Mouse (Mus musculus): ENCODE measurements around the gene Nup62. TPM values are rescaled to one million over a fixed set of nuclear protein-coding genes. Genes with fewer than 3 reads are reported as not detected.

The Nup62 gene
- polyA plus RNA-seq, 2 experiments, result 31.5 to 44.8 TPM

DNA sequence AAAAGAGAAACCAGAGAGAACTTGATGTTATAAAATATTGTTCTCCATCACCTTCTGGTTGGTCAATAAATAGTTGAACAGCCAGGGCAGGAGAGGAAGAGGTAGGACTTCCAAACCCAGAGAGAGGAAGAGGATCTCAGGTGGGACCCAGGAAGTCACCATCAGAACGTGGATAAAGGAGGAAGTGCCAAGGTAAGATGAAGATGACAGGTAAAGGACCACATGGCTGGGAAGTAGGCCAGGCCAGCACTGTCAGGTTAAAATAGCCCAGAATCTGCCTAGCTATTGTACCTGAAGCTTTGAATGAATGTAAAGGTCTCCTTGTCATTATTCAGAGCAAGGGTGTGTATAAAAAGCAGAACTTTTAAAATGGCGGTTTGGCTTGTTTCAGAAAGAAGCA, 7.0 kb upstream of the Nup62 start:
- H3K4me1 ChIP-seq (replicated peaks; ENCODE audit: control insufficient read depth in 2 of 2, insufficient read depth in 2 of 2, low read length in 1 of 2), result no peaks in the 10 kb centered on the region
- no peak overlapping the region for H3K27ac ChIP-seq
- no peaks in the 10 kb centered on the region for H3K9me3 ChIP-seq (ENCODE audit: control insufficient read depth, low read length)
- no peak overlapping the region for H3K4me2 ChIP-seq (ENCODE audit: low read depth)
- no peak overlapping the region for H3K9ac ChIP-seq (replicated peaks)
- ATAC-seq (ENCODE audit: insufficient read depth) (no peak), DNase-seq (ENCODE audit: low read depth in 3 of 3, low spot score in 3 of 3) (no peak)
- H3K27me3 ChIP-seq (ENCODE audit: control insufficient read depth, insufficient read depth, low read length), result no peaks in the 10 kb centered on the region
- no peaks in the 10 kb centered on the region; the same call in 1 of the 2 replicates for H3K36me3 ChIP-seq (replicated peaks; ENCODE audit: control insufficient read depth, insufficient read depth, low read depth)
- TF ChIP-seq EP300 (IDR thresholded peaks at IDR 0.05; ENCODE audit: low read depth), result no peak
- no peak for TF ChIP-seq CTCF (IDR thresholded peaks at IDR 0.05; ENCODE audit: low read depth)
- 45% methylated on average over 2 of the region's 2 CpGs for WGBS (ENCODE audit: insufficient replicate concordance)
- no peak overlapping the region for H3K4me3 ChIP-seq (ENCODE audit: insufficient read depth in 1 of 2, low read depth in 2 of 2, low read length in 2 of 2)

DNA sequence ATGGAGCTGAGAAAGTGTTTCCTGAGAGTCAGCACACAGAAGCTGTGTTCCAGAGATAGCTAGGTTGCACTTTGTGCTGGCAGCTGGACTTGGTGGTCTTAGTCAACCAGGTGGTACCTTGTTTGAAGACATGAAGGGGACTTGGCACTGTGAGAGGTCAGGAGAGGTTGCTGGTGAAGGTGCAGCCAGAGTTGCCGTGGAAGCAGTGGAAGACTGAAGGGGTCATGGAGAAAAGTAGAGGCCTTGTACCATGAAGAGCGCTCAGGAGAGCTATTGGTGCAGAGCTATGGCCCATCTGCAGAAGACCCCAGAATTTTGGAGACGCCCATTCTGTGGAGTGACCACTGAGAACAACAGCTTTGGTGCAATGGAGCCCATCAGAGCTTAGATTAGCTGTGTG, 6.4 kb upstream of the Nup62 start:
- Histone ChIP-seq H3K9me3 (ENCODE audit: control insufficient read depth, low read length) (no peaks in the 10 kb centered on the region), H3K4me3 (ENCODE audit: insufficient read depth in 1 of 2, low read depth in 2 of 2, low read length in 2 of 2) (no peak overlapping the region), H3K4me2 (ENCODE audit: low read depth) (no peak overlapping the region), H3K27me3 (ENCODE audit: control insufficient read depth, insufficient read depth, low read length) (no peaks in the 10 kb centered on the region), H3K27ac (no peak overlapping the region), H3K4me1 (replicated peaks; ENCODE audit: control insufficient read depth in 2 of 2, insufficient read depth in 2 of 2, low read length in 1 of 2) (no peaks in the 10 kb centered on the region; a peak in 1 of 4 replicates), H3K9ac (replicated peaks) (no peak overlapping the region), H3K36me3 (replicated peaks; ENCODE audit: control insufficient read depth, insufficient read depth, low read depth) (no peaks in the 10 kb centered on the region; the same call in 1 of the 2 replicates)
- ATAC-seq (ENCODE audit: insufficient read depth) (no peak), DNase-seq (ENCODE audit: low read depth in 3 of 3, low spot score in 3 of 3) (no peak)
- TF ChIP-seq EP300 (IDR thresholded peaks at IDR 0.05; ENCODE audit: low read depth), result no peak
- TF ChIP-seq CTCF (IDR thresholded peaks at IDR 0.05; ENCODE audit: low read depth), result no peak
- WGBS (ENCODE audit: insufficient replicate concordance), result 65% methylated on average over 3 of the region's 3 CpGs

DNA sequence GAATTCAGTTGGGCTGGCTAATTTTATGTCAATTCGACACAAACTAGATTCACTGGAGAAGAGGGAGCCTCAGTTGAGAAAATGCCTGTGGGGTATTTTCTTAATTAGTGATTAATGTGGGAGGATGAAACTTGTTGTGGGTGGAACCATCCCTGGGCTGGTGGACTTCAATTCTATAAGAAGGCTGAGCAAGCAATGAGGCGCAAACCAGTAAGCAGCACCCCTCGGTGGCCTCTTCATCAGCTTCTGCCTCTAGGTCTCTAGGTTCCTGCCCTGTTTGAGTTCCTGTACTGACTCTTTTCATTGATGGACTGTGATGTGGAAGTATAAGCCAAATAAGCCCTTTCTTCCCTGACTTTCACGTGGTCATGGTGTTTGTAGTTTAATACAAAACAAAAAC, 5.5 kb upstream of the Nup62 start:
- ATAC-seq (ENCODE audit: insufficient read depth) (no peak), DNase-seq (ENCODE audit: low read depth in 3 of 3, low spot score in 3 of 3) (no peak)
- Histone ChIP-seq H3K4me3 (ENCODE audit: insufficient read depth in 1 of 2, low read depth in 2 of 2, low read length in 2 of 2) (no peak overlapping the region), H3K9me3 (ENCODE audit: control insufficient read depth, low read length) (no peaks in the 10 kb centered on the region), H3K4me1 (replicated peaks; ENCODE audit: control insufficient read depth in 2 of 2, insufficient read depth in 2 of 2, low read length in 1 of 2) (peaks cover 4% of the 10 kb centered on the region in 2 experiments), H3K27me3 (ENCODE audit: control insufficient read depth, insufficient read depth, low read length) (no peaks in the 10 kb centered on the region), H3K9ac (replicated peaks) (no peak overlapping the region), H3K27ac (no peak overlapping the region), H3K36me3 (replicated peaks; ENCODE audit: control insufficient read depth, insufficient read depth, low read depth) (no peaks in the 10 kb centered on the region; the same call in 1 of the 2 replicates), H3K4me2 (ENCODE audit: low read depth) (no peak overlapping the region)
- TF ChIP-seq CTCF (IDR thresholded peaks at IDR 0.05; ENCODE audit: low read depth) (no peak), EP300 (IDR thresholded peaks at IDR 0.05; ENCODE audit: low read depth) (no peak)
- 63% methylated on average over 4 of the region's 4 CpGs for WGBS (ENCODE audit: insufficient replicate concordance)

DNA sequence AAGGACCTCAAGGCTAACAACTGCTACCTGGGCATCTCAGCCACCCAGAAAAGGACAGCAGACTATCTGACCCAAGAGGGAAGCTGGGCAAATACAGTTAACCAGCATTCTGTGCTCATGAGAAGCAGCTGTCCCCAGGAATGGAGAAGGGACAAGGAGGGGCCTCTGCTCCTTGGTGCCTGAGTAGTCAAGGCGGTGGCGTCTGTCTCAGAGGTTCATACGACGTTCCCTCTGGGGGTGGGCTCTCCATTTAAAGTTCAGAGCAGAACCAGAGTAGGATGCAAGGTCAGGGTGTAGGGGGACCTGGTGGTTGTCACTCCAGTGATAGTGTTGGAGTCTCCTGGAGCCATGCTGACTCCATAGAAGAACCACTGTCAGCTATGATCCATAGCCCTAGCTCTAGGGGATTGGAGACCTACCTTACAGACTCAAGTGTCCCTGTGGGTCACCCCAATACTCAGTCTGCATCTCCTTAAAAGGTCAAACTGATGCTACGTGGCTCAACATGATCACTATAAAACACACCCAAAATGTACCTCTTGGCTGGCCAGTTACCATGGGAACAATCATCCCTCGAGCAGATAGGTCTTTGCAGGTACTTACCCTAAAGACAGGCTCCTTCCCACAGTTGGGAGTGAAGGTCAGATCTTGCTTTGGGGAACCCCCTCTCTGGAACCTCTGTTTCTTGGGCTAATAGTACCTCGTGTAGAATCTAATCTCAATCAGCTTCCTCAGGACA, 4.9 kb upstream of the Nup62 start:
- no peak overlapping the region for H3K9ac ChIP-seq (replicated peaks)
- H3K36me3 ChIP-seq (replicated peaks; ENCODE audit: control insufficient read depth, insufficient read depth, low read depth), result no peaks in the 10 kb centered on the region; the same call in 1 of the 2 replicates
- H3K4me1 ChIP-seq (replicated peaks; ENCODE audit: control insufficient read depth in 2 of 2, insufficient read depth in 2 of 2, low read length in 1 of 2), result peaks cover 4% of the 10 kb centered on the region in 2 experiments
- TF ChIP-seq EP300 (IDR thresholded peaks at IDR 0.05; ENCODE audit: low read depth) (no peak), CTCF (IDR thresholded peaks at IDR 0.05; ENCODE audit: low read depth) (no peak)
- no peaks in the 10 kb centered on the region for H3K27me3 ChIP-seq (ENCODE audit: control insufficient read depth, insufficient read depth, low read length)
- WGBS (ENCODE audit: insufficient replicate concordance), result 67% methylated on average over 7 of the region's 7 CpGs
- no peak overlapping the region for H3K4me2 ChIP-seq (ENCODE audit: low read depth)
- ATAC-seq (ENCODE audit: insufficient read depth), result no peak
- no peak for DNase-seq (ENCODE audit: low read depth in 3 of 3, low spot score in 3 of 3)
- no peaks in the 10 kb centered on the region for H3K9me3 ChIP-seq (ENCODE audit: control insufficient read depth, low read length)
- no peak overlapping the region for H3K27ac ChIP-seq
- no peak overlapping the region for H3K4me3 ChIP-seq (ENCODE audit: insufficient read depth in 1 of 2, low read depth in 2 of 2, low read length in 2 of 2)

DNA sequence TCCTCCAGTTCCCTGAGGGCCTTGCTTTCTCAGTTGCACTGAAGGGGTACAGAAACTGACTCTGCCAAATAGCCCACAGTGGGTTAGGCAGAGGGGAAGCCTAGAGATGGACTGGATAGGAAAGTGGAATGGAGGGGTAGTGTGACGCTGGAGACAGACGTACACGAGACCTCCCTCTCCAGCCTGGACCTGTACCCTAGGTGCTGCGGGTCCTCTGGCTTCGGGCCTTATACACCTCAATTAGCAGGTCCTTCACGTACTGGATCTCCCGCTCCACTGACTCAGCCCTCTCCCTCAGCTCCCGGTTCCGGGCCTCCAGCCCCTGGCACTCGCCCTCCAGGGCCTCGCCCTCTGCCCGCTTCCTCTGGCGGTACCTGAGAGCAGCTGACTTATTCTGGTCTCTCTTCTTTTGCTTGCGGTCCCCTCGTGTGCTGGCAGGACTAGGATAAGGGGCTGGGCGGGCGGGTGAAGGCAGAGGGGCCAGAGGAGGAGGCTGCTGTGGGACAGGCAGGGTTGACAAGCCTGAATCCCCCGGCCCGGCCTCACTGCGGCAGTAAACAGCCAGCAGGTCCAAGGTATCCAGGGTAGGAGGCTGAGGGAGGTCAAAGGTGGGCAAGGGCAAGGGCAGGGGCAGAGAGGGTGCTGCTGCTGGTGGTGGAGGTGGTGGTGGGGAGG, 3.1 kb upstream of the Nup62 start:
- Histone ChIP-seq H3K4me3 (ENCODE audit: insufficient read depth in 1 of 2, low read depth in 2 of 2, low read length in 2 of 2) (no peak overlapping the region), H3K9ac (replicated peaks) (no peak overlapping the region), H3K27ac (no peak overlapping the region), H3K4me2 (ENCODE audit: low read depth) (no peak overlapping the region), H3K36me3 (replicated peaks; ENCODE audit: control insufficient read depth, insufficient read depth, low read depth) (no peaks in the 10 kb centered on the region; the same call in 1 of the 2 replicates), H3K4me1 (replicated peaks; ENCODE audit: control insufficient read depth in 2 of 2, insufficient read depth in 2 of 2, low read length in 1 of 2) (peaks cover 8 to 13% of the 10 kb centered on the region in 2 experiments), H3K9me3 (ENCODE audit: control insufficient read depth, low read length) (no peaks in the 10 kb centered on the region), H3K27me3 (ENCODE audit: control insufficient read depth, insufficient read depth, low read length) (no peaks in the 10 kb centered on the region)
- no peak for DNase-seq (ENCODE audit: low read depth in 3 of 3, low spot score in 3 of 3)
- no peak for TF ChIP-seq EP300 (IDR thresholded peaks at IDR 0.05; ENCODE audit: low read depth)
- TF ChIP-seq CTCF (IDR thresholded peaks at IDR 0.05; ENCODE audit: low read depth), result no peak
- ATAC-seq (ENCODE audit: insufficient read depth), result no peak
- 81% methylated on average over 20 of the region's 20 CpGs for WGBS (ENCODE audit: insufficient replicate concordance)

All from liver, embryonic 14.5 days (tissue).